Mouse (Mus musculus) neural tube, embryonic 11.5 days (tissue): ENCODE results near the gene Clybl. TPM values are rescaled to one million over a fixed set of nuclear protein-coding genes. Genes with fewer than 3 reads are reported as not detected.

Source experiments
- ATAC-seq: fragments of 200-750 bp; cut with Nextera tagmentation; 2 replicates; pipeline ENCODE4 v1.8.0; 2017; ENCODE audit warnings: moderate number of reproducible peaks, mild to moderate bottlenecking, moderate TSS enrichment, moderate library complexity; ENCODE audit not compliant: insufficient read depth, low FRiP score, low TSS enrichment
- DNase-seq: peaks from one replicate; pipeline ENCODE4 v3.0.0-alpha.2; 2015; ENCODE audit warnings: low spot score
- H3K27ac ChIP-seq: fragments of 300-500 bp; sonication (generic); 2 replicates; pipeline ENCODE4 v1.5.1; 2014; ENCODE audit warnings: low read depth, mild to moderate bottlenecking, low read length
- H3K27me3 ChIP-seq: fragments of 300-500 bp; sonication (generic); 2 replicates; pipeline ENCODE4 v1.6.1; 2014; ENCODE audit warnings: mild to moderate bottlenecking, low read length, mixed read lengths; ENCODE audit not compliant: control insufficient read depth, insufficient read depth
- H3K36me3 ChIP-seq: fragments of 300-500 bp; sonication (generic); 2 replicates; pipeline ENCODE4 v1.6.1; 2014; ENCODE audit warnings: mild to moderate bottlenecking, low read length, moderate library complexity, mixed read lengths; ENCODE audit not compliant: control insufficient read depth, insufficient read depth
- H3K4me1 ChIP-seq: fragments of 300-500 bp; sonication (generic); 2 replicates; pipeline ENCODE4 v1.6.1; 2014; ENCODE audit warnings: low read length, mixed read lengths; ENCODE audit not compliant: control insufficient read depth, insufficient read depth
- H3K4me2 ChIP-seq: fragments of 300-500 bp; sonication (generic); 2 replicates; pipeline ENCODE4 v1.6.1; 2014; ENCODE audit warnings: low read depth, mild to moderate bottlenecking, moderate library complexity
- H3K4me3 ChIP-seq: fragments of 300-500 bp; sonication (generic); 2 replicates; pipeline ENCODE4 v1.5.1; 2014; ENCODE audit warnings: low read depth, low read length
- H3K9ac ChIP-seq: fragments of 300-500 bp; sonication (generic); 2 replicates; pipeline ENCODE4 v1.6.1; 2014; ENCODE audit warnings: mild to moderate bottlenecking, low read length
- H3K9me3 ChIP-seq: fragments of 300-500 bp; sonication (generic); 2 replicates; pipeline ENCODE4 v1.6.1; 2016; ENCODE audit warnings: low read length; ENCODE audit not compliant: control insufficient read depth
- WGBS: fragments of 180-500 bp; shearing (Covaris S2); extraction: QIAGEN DNeasy Blood & Tissue Kit; methylation state at CpG from one replicate; pipeline ENCODE4 v1.1.7; 2014; 5-methylcytosine and 5-hydroxymethylcytosine counted together
- polyA plus RNA-seq: library from polyadenylated mRNA; unstranded; fragments of >200 nt; fragmentation: Nextera tagmentation; extraction: Ambion mirVana; gene quantifications from 2 replicates; pipeline ENCODE4 v1.2.1, GENCODE M21; 2014

The Clybl gene
- polyA plus RNA-seq, 1 experiment from 2014 or later: 19.2 TPM

DNA sequence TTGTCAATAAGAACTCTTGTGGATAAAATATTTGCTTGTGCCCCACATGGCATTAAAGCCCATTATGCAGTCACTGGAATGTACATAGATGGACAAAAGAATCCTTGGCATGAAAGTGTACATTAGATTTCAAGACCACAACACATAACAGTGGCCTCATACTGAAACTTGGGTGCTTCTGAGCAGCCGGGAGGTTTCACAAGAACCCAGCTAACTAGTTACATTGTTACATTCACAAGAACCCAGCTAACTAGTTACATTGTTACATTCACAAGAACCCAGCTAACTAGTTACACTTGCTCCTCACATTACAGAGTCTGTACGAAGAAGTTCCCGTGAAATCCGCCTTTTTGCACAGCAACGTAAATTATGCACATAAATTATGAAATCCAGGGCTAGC, 200.8 kb downstream of the Clybl start:
- DNase-seq (no peak), ATAC-seq (no peak)
- Histone ChIP-seq H3K27ac (no peak overlapping the region), H3K36me3 (no peaks in the 10 kb centered on the region), H3K9me3 (no peaks in the 10 kb centered on the region), H3K27me3 (no peaks in the 10 kb centered on the region), H3K4me3 (no peak overlapping the region), H3K9ac (no peak overlapping the region), H3K4me1 (peaks cover 8% of the 10 kb centered on the region), H3K4me2 (no peak overlapping the region)
- 52% methylated on average over 5 of the region's 5 CpGs for WGBS

DNA sequence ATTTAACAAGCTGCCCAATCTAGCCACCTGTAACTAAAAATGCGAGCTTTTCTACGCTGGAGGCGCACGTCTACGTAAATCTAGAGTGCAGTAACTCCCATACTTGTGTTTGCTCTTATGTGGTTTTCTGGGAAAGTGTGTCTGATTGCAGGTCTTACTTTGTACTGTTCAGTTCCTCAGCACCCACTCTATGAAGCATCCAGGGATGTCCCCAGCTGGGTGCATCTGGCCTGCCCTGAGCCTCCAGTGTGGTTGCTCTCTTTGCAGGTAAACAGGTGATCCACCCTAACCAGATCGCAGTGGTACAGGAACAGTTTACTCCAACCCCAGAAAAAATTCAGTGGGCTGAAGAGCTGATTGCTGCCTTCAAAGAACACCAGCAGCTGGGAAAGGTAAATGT, 202.4 kb downstream of the Clybl start:
- no peak overlapping the region for H3K9ac ChIP-seq
- ATAC-seq (no peak), DNase-seq (no peak)
- WGBS: 88% methylated on average over 6 of the region's 6 CpGs
- H3K9me3 ChIP-seq: no peaks in the 10 kb centered on the region
- H3K27me3 ChIP-seq: no peaks in the 10 kb centered on the region
- H3K4me1 ChIP-seq: peaks cover 11% of the 10 kb centered on the region
- no peak overlapping the region for H3K27ac ChIP-seq
- no peaks in the 10 kb centered on the region for H3K36me3 ChIP-seq
- H3K4me3 ChIP-seq: no peak overlapping the region
- no peak overlapping the region for H3K4me2 ChIP-seq

DNA sequence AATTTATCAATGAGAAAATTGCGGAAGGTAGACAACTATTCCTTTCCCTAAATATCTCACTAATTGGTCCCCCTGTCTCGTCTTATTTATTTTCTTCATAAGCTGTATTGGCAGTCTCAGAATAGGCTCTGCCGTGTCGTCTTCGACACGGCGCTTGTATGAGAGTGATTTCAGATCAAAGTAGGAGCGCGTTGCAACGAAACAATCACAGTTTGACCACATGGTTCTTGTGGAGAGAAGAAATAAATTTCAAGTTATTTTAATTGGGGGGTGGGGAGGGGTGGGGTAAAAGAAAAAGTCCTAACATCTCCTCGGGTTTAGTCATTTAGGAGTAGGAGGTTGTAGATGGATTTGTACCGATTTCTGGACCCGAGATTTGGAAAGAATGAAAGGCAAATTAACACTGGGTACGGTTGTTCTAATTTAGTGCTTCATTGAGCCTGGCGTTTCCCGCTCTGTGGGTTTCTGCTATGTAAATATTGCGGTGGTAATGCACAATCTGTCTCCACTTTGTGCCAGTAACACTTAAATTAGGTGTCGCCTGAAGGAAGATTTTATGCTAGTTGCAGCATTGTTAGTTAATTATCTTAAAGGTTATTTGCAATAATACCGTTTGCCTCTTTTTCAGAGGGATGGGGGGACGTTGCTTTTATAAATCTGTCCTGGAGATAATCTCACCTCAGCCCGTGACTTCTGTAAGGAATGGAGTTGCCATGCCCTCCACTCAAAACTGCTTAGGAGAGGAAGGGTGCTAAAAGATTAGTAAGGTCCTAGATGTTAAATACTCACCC, 203.1 kb downstream of the Clybl start:
- H3K4me2 ChIP-seq: no peak overlapping the region
- no peaks in the 10 kb centered on the region for H3K36me3 ChIP-seq
- 35% methylated on average over 21 of the region's 21 CpGs for WGBS
- no peak overlapping the region for H3K9ac ChIP-seq
- no peak overlapping the region for H3K27ac ChIP-seq
- H3K9me3 ChIP-seq: no peaks in the 10 kb centered on the region
- no peak for DNase-seq
- H3K27me3 ChIP-seq: no peaks in the 10 kb centered on the region
- H3K4me1 ChIP-seq: peaks cover 11% of the 10 kb centered on the region
- no peak for ATAC-seq
- no peak overlapping the region for H3K4me3 ChIP-seq

DNA sequence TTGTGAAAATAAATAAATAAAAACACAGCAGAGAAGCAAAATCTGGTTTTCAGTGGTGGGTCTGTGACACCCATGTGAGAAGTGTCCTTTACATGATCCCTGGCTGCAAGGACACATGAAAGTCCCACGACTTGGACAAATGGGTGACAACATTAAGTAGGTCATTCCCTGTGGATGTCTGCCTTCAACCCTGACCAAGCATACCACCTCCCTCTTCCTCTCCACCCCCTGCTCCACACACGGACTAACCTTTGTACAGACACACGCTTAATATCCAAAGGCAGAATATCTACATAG, 203.7 kb downstream of the Clybl start:
- 66% methylated on average over 3 of the region's 3 CpGs for WGBS
- H3K27ac ChIP-seq: no peak overlapping the region
- ATAC-seq: no peak
- H3K9me3 ChIP-seq: no peaks in the 10 kb centered on the region
- no peak for DNase-seq
- peaks cover 11% of the 10 kb centered on the region for H3K4me1 ChIP-seq
- no peak overlapping the region for H3K4me3 ChIP-seq
- H3K4me2 ChIP-seq: no peak overlapping the region
- H3K36me3 ChIP-seq: no peaks in the 10 kb centered on the region
- no peak overlapping the region for H3K9ac ChIP-seq
- no peaks in the 10 kb centered on the region for H3K27me3 ChIP-seq

DNA sequence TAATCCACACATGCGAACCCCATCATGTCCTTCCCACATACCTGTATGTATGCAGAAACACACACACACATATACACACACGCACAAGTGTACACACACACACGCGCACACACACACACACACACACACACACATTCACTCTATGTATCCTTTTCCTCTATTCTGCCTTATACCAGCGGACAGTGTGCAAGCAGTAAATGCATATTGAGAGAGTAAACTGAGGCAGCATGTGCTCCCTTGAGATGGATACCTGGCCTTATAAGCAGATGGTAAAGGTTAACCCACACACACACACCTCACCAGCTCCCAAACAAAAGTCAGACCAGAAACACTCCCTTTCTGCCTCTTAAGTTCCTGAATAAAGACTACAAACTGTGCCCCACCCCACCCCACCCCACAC, 204.3 kb downstream of the Clybl start:
- no peak for DNase-seq

DNA sequence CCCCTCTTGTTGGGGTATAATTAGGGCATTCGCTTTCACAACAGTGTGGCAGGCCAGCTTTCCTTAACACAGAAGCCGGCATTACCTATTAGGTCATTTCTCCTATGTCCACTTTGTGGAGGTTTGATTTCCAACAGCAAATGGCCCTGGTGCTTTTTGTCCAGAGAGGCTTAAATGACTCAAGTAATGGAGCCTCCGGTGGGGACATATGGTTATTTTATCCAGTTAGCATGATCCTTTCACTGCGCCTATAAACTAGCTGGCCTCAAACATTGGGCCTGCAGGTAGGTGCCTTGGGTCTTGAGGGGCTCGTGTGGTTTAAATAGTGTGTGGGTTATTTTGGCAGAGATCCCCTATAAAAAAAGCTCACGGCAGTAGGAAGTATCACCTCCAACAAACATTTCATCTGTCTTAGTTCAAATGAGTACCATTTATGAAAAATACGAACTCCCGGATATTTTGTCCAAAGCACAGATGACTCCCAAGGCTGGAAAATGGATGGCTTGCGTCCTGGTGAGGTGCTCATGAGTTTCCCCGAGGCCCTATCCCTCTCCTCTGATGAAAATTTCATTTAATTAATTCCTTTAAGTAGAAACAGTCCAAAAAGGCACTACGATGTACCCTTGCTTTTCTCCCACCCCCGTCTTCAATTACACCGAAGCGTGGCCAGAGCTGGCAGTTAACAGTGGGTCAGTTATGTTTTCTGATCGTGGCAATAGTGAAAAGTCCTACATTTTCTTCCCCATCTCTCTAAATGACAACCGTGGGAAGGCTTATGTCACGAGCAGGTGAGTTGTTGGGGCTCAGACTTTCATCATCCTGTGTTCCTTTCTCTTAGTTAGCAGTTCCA, 205.0 kb downstream of the Clybl start:
- Histone ChIP-seq H3K4me1 (peaks cover 8% of the 10 kb centered on the region; the same call in 1 of the 2 replicates), H3K4me3 (no peak overlapping the region), H3K9me3 (no peaks in the 10 kb centered on the region), H3K9ac (no peak overlapping the region), H3K27ac (no peak overlapping the region), H3K4me2 (no peak overlapping the region), H3K36me3 (no peaks in the 10 kb centered on the region), H3K27me3 (no peaks in the 10 kb centered on the region)
- ATAC-seq: no peak
- no peak for DNase-seq
- 90% methylated on average over 17 of the region's 17 CpGs for WGBS

More for the DNA sequence above, 204.3 kb downstream of the Clybl start:
- H3K4me2 ChIP-seq: no peak overlapping the region
- H3K4me3 ChIP-seq: no peak overlapping the region
- no peak for ATAC-seq
- no peaks in the 10 kb centered on the region for H3K36me3 ChIP-seq
- H3K27ac ChIP-seq: no peak overlapping the region
- H3K9me3 ChIP-seq: no peaks in the 10 kb centered on the region
- 95% methylated on average over 5 of the region's 5 CpGs for WGBS
- H3K9ac ChIP-seq: no peak overlapping the region
- no peaks in the 10 kb centered on the region for H3K27me3 ChIP-seq
- H3K4me1 ChIP-seq: peaks cover 11% of the 10 kb centered on the region

DNA sequence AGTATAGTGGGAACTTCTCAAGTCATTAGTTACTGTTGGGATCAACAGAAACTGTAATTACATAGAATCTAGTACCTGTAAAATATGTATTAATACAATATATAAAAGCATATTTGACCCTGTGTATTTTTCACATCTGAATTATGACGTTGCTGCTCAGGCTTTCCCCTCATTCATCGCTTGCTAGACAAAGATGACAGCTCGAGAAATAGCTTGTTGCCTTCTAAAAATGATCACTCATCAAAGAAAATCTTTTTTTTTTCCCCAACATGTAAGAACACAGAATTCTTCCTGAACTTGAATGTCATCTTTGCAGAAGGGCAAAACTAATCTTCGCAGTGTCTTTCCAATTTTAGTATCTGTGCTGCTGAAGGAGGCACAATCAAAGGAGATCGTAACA, 206.3 kb downstream of the Clybl start:
- no peaks in the 10 kb centered on the region for H3K9me3 ChIP-seq
- no peaks in the 10 kb centered on the region for H3K36me3 ChIP-seq
- H3K27ac ChIP-seq: no peak overlapping the region
- 0 out of 2 replicates have a peak, but pooled peaks cover 4% of the 10 kb centered on the region for H3K4me1 ChIP-seq
- no peak for ATAC-seq
- no peak overlapping the region for H3K4me2 ChIP-seq
- no peak for DNase-seq
- no peak overlapping the region for H3K4me3 ChIP-seq
- no peak overlapping the region for H3K9ac ChIP-seq
- 93% methylated on average over 5 of the region's 5 CpGs for WGBS
- H3K27me3 ChIP-seq: no peaks in the 10 kb centered on the region

DNA sequence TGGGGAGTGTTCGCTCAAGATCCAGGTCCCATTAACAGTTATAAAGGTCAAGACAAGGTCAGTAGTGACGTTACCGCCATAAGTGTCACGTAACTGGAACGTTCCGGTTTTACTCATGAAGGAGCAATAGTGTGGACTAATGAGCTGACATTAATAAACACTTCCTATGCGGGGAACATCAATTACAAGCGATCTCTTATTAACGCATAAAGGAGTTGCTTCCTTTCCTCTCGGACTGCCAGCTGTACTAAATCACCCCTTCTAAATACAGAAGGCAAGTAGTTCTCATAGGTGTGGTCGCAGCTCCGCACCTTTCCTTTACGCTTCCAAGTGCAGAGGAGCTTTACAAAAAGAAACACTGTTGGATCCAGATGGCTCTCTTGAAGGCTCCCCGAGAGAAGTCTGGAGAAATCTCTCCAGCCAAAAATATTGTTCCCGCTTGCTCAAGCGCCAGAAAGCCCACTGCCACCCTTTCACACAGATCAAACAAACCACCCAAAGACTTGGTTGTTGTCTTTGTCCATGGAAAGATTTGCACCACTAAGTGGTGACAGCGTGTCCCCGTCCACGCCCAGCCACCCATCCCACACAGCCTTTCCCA, 207.0 kb downstream of the Clybl start:
- WGBS: 59% methylated on average over 19 of the region's 19 CpGs
- H3K27me3 ChIP-seq: no peaks in the 10 kb centered on the region
- no peak overlapping the region for H3K9ac ChIP-seq
- no peak for DNase-seq
- H3K36me3 ChIP-seq: no peaks in the 10 kb centered on the region
- ATAC-seq: no peak
- no peaks in the 10 kb centered on the region for H3K9me3 ChIP-seq
- no peak overlapping the region for H3K27ac ChIP-seq
- H3K4me2 ChIP-seq: no peak overlapping the region
- H3K4me1 ChIP-seq: 0 out of 2 replicates have a peak, but pooled peaks cover 4% of the 10 kb centered on the region
- no peak overlapping the region for H3K4me3 ChIP-seq
